Mouse (Mus musculus) CH12.LX (cell line): ENCODE results near the gene Gnb1. TPM values are rescaled to one million over a fixed set of nuclear protein-coding genes. Genes with fewer than 3 reads are reported as not detected.

Source experiments
- DNase-seq: peaks from one replicate; pipeline ENCODE4 v3.0.0-alpha.2; 2013; ENCODE audit errors: extremely low read depth
- H3K27ac ChIP-seq: 2 replicates; pipeline ENCODE4 v1.5.1; 2012; ENCODE audit warnings: low read depth, mild to moderate bottlenecking, control low read depth, moderate library complexity; ENCODE audit not compliant: insufficient read depth
- H3K27me3 ChIP-seq: replicated peaks from 2 replicates; pipeline ENCODE3; 2012; ENCODE audit warnings: inconsistent platforms
- H3K36me3 ChIP-seq, 2 experiments: replicated peaks in 1 of 2; 2 replicates each; pipeline versions ENCODE3 to v1.6.1; 2012; ENCODE audit warnings: inconsistent platforms in 1 of 2, low read length in 1 of 2, mild to moderate bottlenecking in 1 of 2, mixed read lengths in 1 of 2, moderate library complexity in 1 of 2; ENCODE audit not compliant: control insufficient read depth in 1 of 2, insufficient read depth in 1 of 2
- H3K4me1 ChIP-seq, 2 experiments: 2 replicates each; pipeline ENCODE4 v1.6.1; 2012; ENCODE audit warnings: inconsistent platforms in 1 of 2, moderate library complexity in 1 of 2; ENCODE audit not compliant: insufficient read depth in 2 of 2, control insufficient read depth in 1 of 2
- H3K4me2 ChIP-seq: 2 replicates; pipeline ENCODE4 v1.6.1; 2012; ENCODE audit warnings: low read depth, mild to moderate bottlenecking, control low read depth; ENCODE audit not compliant: poor library complexity, insufficient read depth, severe bottlenecking
- H3K4me3 ChIP-seq, 3 experiments: fragments of 150-350 bp in 1 of 3; sonication (generic) in 1 of 3; replicated peaks in 1 of 3; 2 replicates each; pipeline versions ENCODE3 to v1.5.1; 2011 to 2012; ENCODE audit warnings: low read depth in 2 of 3, low read length in 2 of 3, mild to moderate bottlenecking in 2 of 3, moderate library complexity in 2 of 3, control low read depth in 1 of 3, improper control_type of control experiment in 1 of 3, inconsistent platforms in 1 of 3, mixed read lengths in 1 of 3; ENCODE audit not compliant: poor library complexity in 1 of 3
- H3K79me2 ChIP-seq: replicated peaks from 2 replicates; pipeline ENCODE4 v1.6.1; 2012; ENCODE audit warnings: mild to moderate bottlenecking, moderate library complexity; ENCODE audit not compliant: control insufficient read depth, poor library complexity, insufficient read depth, severe bottlenecking; ENCODE audit errors: extremely low read depth
- H3K9ac ChIP-seq: 2 replicates; pipeline ENCODE4 v1.6.1; 2012; ENCODE audit warnings: low read depth, mild to moderate bottlenecking, control low read depth, moderate library complexity; ENCODE audit not compliant: insufficient read depth
- H3K9me3 ChIP-seq: replicated peaks from 2 replicates; pipeline ENCODE3; 2012; ENCODE audit warnings: low read length, inconsistent platforms, mixed read lengths
- CTCF ChIP-seq, 2 experiments: IDR thresholded peaks in 1 of 2; conservative IDR thresholded peaks in 1 of 2; 2 replicates each; pipeline ENCODE4 v1.5.1; 2011 to 2012; ENCODE audit warnings: low read depth in 2 of 2, low read length in 2 of 2, improper control_type of control experiment in 1 of 2, inconsistent platforms in 1 of 2, mild to moderate bottlenecking in 1 of 2, moderate library complexity in 1 of 2
- ELF1 ChIP-seq: IDR thresholded peaks from 2 replicates; pipeline ENCODE4 v1.6.1; 2014; ENCODE audit warnings: low read depth, mild to moderate bottlenecking, inconsistent platforms, low read length, improper control_type of control experiment
- EP300 ChIP-seq: IDR thresholded peaks from 2 replicates; pipeline ENCODE4 v1.6.1; 2011; ENCODE audit warnings: low read length, improper control_type of control experiment
- ETS1 ChIP-seq: conservative IDR thresholded peaks from 2 replicates; pipeline ENCODE4 v1.6.1; 2012; ENCODE audit warnings: low read depth, mild to moderate bottlenecking, inconsistent platforms, low read length, improper control_type of control experiment, moderate library complexity
- HCFC1 ChIP-seq: IDR thresholded peaks from 2 replicates; pipeline ENCODE4 v1.6.1; 2012; ENCODE audit warnings: low read depth, mild to moderate bottlenecking, inconsistent platforms, low read length, improper control_type of control experiment
- IRF4 ChIP-seq: IDR thresholded peaks from 2 replicates; pipeline ENCODE4 v1.6.1; 2014; ENCODE audit warnings: low read depth, mild to moderate bottlenecking, inconsistent platforms, low read length, improper control_type of control experiment
- KAT2A ChIP-seq: IDR thresholded peaks from 2 replicates; pipeline ENCODE4 v1.6.1; 2012; ENCODE audit warnings: low read length, improper control_type of control experiment, inconsistent platforms; ENCODE audit not compliant: insufficient replicate concordance
- MAFK ChIP-seq: IDR thresholded peaks from 2 replicates; pipeline ENCODE4 v1.6.1; 2011; ENCODE audit warnings: low read length, improper control_type of control experiment; ENCODE audit not compliant: insufficient replicate concordance
- MAX ChIP-seq: IDR thresholded peaks from 2 replicates; pipeline ENCODE4 v1.6.1; 2011; ENCODE audit warnings: low read length, improper control_type of control experiment
- RAD21 ChIP-seq: IDR thresholded peaks from 2 replicates; pipeline ENCODE4 v1.6.1; 2011; ENCODE audit warnings: low read depth, mild to moderate bottlenecking, low read length, improper control_type of control experiment, moderate library complexity
- SIN3A ChIP-seq: IDR thresholded peaks from 2 replicates; pipeline ENCODE4 v1.6.1; 2012; ENCODE audit warnings: low read length, improper control_type of control experiment, inconsistent platforms
- SMC3 ChIP-seq: IDR thresholded peaks from 2 replicates; pipeline ENCODE4 v1.6.1; 2011; ENCODE audit warnings: low read depth, low read length, improper control_type of control experiment
- USF2 ChIP-seq: conservative IDR thresholded peaks from 2 replicates; pipeline ENCODE4 v1.6.1; 2011; ENCODE audit warnings: low read depth, low read length, improper control_type of control experiment
- ZC3H11A ChIP-seq: IDR thresholded peaks from 2 replicates; pipeline ENCODE4 v1.6.1; 2012; ENCODE audit warnings: low read depth, mild to moderate bottlenecking, inconsistent platforms, low read length, improper control_type of control experiment
- ZKSCAN1 ChIP-seq: IDR thresholded peaks from 2 replicates; pipeline ENCODE4 v1.6.1; 2012; ENCODE audit warnings: low read depth, inconsistent platforms, low read length, improper control_type of control experiment, borderline replicate concordance
- dilution Hi-C: fragments of 300-500 bp; cut with MboI; formaldehyde crosslinking; loops from 2 replicates; pipeline ENCODE4 v1.14.3; 2020; ENCODE audit warnings: low sequenced_read_pairs; ENCODE audit not compliant: extremely low pct_unique_long_range_greater_than_20kb, extremely low pct_ligation_motif_present
- in situ Hi-C: fragments of 300-500 bp; cut with MboI; formaldehyde crosslinking; loops from 3 replicates; pipeline ENCODE4 v1.14.3; 2019; ENCODE audit warnings: low sequenced_read_pairs, low pct_ligation_motif_present, low pct_unique_long_range_greater_than_20kb, mixed read lengths
- polyA plus RNA-seq: library from polyadenylated mRNA; unstranded; fragments of >175 nt; gene quantifications from 2 replicates; pipeline ENCODE4 v1.2.1, GENCODE M21; 2012; ENCODE audit warnings: low read depth; ENCODE audit not compliant: insufficient read length
- total RNA-seq, 2 experiments: library from RNA; depleted of rRNA; stranded (reverse); fragments of 300-350 nt in 1 of 2; fragments of >200 nt in 1 of 2; gene quantifications; 2 replicates each; pipeline ENCODE4 v1.2.3; 2012 to 2014

Gnb1 gene
- total and polyA plus RNA-seq, 3 experiments: 88.0 to 407 (median 134) TPM

DNA sequence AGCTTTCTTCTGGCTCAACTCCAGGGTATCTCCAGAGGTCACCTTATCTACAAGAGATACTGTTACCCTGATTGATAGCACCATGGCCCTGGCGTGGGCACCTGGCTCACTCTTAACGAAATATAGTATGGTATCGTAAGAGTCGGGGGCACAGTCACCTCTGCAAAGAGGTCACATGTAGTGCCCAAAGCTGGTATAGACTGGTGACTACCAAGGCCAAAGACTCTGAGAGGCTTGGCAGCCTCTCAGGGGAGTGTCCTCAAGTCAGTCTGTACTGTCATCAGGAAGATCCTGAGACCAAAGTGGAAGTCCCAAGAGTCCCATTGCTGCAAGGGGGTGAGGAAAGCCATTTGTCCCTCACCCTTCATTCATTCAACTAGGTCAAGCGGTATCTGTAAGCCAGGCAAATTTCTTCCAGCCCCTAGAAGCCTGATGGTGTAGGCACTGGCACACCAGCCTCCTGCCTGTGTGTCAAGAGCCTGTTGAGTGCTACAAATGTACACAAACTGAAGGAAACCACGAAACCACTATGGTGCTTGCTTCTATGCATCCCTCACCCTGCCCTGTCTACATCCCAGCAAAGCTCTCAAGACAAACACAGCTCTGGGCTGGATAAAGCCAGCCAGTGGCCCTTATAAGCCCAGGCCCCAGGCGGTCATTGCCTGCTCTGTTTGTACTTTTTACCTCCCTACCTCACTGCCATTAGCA lies 100.0 kb downstream of the Gnb1 start:
- Histone ChIP-seq H3K4me3 (no peak overlapping the region), H3K9ac (no peak overlapping the region), H3K9me3 (no peaks in the 10 kb centered on the region), H3K4me2 (no peak overlapping the region), H3K36me3 (peaks cover 42 to 59% of the 10 kb centered on the region in 2 experiments), H3K4me1 (peaks cover 0 to 7% of the 10 kb centered on the region in 2 experiments; a peak in 2 of 4 replicates), H3K79me2 (no peaks in the 10 kb centered on the region), H3K27ac (no peak overlapping the region), H3K27me3 (no peaks in the 10 kb centered on the region)
- no peak for DNase-seq
- TF ChIP-seq SIN3A: no peak
- TF ChIP-seq IRF4: no peak
- TF ChIP-seq ZKSCAN1: no peak
- TF ChIP-seq CTCF (conservative IDR thresholded peaks at IDR 0.05 in 1 of 2, IDR thresholded peaks at IDR 0.05 in 1 of 2; ENCODE audit: low read depth in 2 of 2, low read length in 2 of 2): no peak
- no peak for TF ChIP-seq RAD21
- no peak for TF ChIP-seq ELF1
- no peak for TF ChIP-seq MAFK
- no peak for TF ChIP-seq ZC3H11A
- TF ChIP-seq ETS1: no peak
- TF ChIP-seq KAT2A: no peak
- no peak for TF ChIP-seq MAX
- no peak for TF ChIP-seq USF2
- no peak for TF ChIP-seq EP300
- in situ Hi-C loops: no loop called here
- dilution Hi-C loops: no loop called here

DNA sequence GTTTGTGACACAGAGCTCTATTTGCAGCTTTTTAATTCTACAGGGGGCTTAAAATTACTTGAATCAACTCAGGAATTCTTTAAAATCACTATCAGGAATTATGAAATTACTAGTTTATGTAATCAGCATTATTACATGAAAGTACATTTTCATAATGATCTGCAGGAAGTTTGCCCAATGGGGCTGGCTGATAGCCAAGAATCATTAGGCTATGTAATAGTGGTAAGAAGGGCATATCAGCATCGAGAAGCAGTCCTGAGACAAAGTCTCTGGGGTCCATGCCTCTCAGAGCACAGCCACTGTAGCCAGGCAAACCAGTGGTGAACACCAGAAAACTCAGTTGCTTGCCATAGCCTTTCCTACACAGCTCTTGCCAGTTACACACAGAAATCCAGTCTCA lies 102.6 kb downstream of the Gnb1 start:
- no peak overlapping the region for H3K4me2 ChIP-seq
- H3K27me3 ChIP-seq: no peaks in the 10 kb centered on the region
- H3K9me3 ChIP-seq: no peaks in the 10 kb centered on the region
- H3K79me2 ChIP-seq: no peaks in the 10 kb centered on the region
- H3K36me3 ChIP-seq: peaks cover 17 to 33% of the 10 kb centered on the region in 2 experiments
- H3K27ac ChIP-seq: no peak overlapping the region
- in situ Hi-C loops (no loop called here), dilution Hi-C loops (no loop called here)
- TF ChIP-seq HCFC1 (no peak), SMC3 (no peak)
- H3K4me1 ChIP-seq: peaks cover 6 to 26% of the 10 kb centered on the region in 2 experiments
- H3K9ac ChIP-seq: no peak overlapping the region
- H3K4me3 ChIP-seq: no peak overlapping the region
- no peak for DNase-seq
